Mouse (Mus musculus) embryonic facial prominence, embryonic 10.5 days (tissue): ENCODE data around the gene Slc30a7. TPM values are rescaled to one million over a fixed set of nuclear protein-coding genes. Genes with fewer than 3 reads are reported as not detected.

ENCODE experiments used
- microRNA-seq: library from miRNA; unstranded; fragments of <30 nt; microRNA quantifications from one replicate; pipeline ENCODE4, GENCODE M21; 2017
- polyA plus RNA-seq: library from polyadenylated mRNA; unstranded; fragments of >200 nt; fragmentation: Nextera tagmentation; extraction: Ambion mirVana; gene quantifications from 2 replicates; pipeline ENCODE4 v1.2.1, GENCODE M21; 2016

The Slc30a7 gene
- polyA plus RNA-seq, 1 experiment from 2014 or later: 24.6 TPM

Small RNA genes within 50 kb of the gene (microRNA-seq; reads per million reads assigned to microRNA genes)
- not detected for gene Mir669n

Other genes with a start within 250 kb of the Slc30a7 start
- gene Dph5, start 119.6 kb downstream of the Slc30a7 start, polyA plus RNA-seq: 30.4 and 30.5 TPM in 2 replicates
- 17.4 and 17.9 TPM in 2 replicates for gene Extl2, start 56 bp upstream of the Slc30a7 start, polyA plus RNA-seq
- 28.5 and 35.9 TPM in 2 replicates for gene Vcam1, start 122.3 kb upstream of the Slc30a7 start, polyA plus RNA-seq
- 0.52 TPM in 1 of 2 replicates, not detected in the other for gene Gpr88, start 246.1 kb upstream of the Slc30a7 start, polyA plus RNA-seq